Mouse (Mus musculus): ENCODE data around the gene Lag3.

DNA sequence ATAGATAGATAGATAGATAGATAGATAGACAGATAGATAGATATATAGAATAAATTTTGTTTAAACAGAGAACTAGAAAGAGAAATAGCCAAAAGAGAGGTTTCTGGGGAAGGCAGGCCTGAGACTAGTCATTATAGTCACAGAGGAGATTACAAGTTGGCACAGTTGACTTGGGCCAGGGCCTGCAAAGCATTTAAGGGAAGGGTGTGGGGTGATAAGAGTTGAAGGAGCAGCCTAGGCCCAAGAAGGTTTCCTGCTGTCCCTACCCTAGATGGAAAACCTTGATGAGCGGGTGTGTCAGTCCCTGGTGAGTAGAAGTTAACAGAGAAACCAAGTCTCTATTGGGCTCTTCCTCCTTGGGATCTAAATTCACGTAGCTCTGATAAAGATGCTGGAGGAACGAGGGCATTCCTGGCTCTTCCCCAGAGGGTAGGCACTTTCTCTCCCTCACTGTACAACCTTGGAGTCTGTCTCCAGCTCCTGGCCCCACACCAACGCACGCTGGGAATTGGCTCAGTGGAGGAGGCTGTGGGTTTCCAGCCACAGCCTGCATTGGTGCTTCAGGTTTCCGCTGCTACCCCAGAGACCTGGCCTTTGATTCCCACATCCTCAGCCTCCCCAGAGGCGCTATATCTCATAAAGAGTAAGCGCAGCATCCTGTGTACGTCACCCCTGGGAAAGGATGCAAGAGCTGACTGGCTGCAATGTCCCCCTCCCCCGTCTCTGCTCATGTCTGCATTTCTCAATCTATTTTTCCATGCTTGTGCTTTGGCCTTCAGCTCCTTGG, 26.6 kb downstream of the Lag3 start:
- TF ChIP-seq CTCF (IDR thresholded peaks at IDR 0.05; ENCODE audit: low read depth) = no peak
- TF ChIP-seq EP300 (IDR thresholded peaks at IDR 0.05; ENCODE audit: low read depth) = no peak
